Mouse (Mus musculus): Measurements from ENCODE around the gene Cd82.

- TF ChIP-seq POLR2A (IDR thresholded peaks at IDR 0.05; ENCODE audit: borderline replicate concordance, extremely low read depth, insufficient read depth, insufficient read length, poor library complexity, severe bottlenecking) (no peak), CTCF (IDR thresholded peaks at IDR 0.05; ENCODE audit: borderline replicate concordance, extremely low read depth, insufficient read depth, insufficient read length) (no peak)
Observed at GRCm38 (mm10) chr2:93505091-93505490, 42.2 kb upstream of the Cd82 start.

All from brain, embryonic 14.5 days (tissue).